Mouse (Mus musculus) layer of hippocampus, postnatal 14 days (tissue): ENCODE data around the gene Slc16a4. TPM values are rescaled to one million over a fixed set of nuclear protein-coding genes. Genes with fewer than 3 reads are reported as not detected.
"Not testable (repeated sequence)": the region's sequence is repeated elsewhere in the genome, so short reads cannot be mapped to it uniquely, and the experiment has no call there.

Experiments
- DNase-seq, 2 experiments: peaks; one replicate each; pipeline ENCODE4 v3.0.0; 2021 to 2022; ENCODE audit warnings: low spot score in 2 of 2, mixed read lengths in 1 of 2
- total RNA-seq, 2 experiments: library from RNA; stranded (reverse); gene quantifications; 2 replicates each; pipeline ENCODE4 v1.2.3; 2021

Gene Slc16a4
- total RNA-seq, 2 experiments from 2014 or later = 2.6 to 3.5 TPM

DNA sequence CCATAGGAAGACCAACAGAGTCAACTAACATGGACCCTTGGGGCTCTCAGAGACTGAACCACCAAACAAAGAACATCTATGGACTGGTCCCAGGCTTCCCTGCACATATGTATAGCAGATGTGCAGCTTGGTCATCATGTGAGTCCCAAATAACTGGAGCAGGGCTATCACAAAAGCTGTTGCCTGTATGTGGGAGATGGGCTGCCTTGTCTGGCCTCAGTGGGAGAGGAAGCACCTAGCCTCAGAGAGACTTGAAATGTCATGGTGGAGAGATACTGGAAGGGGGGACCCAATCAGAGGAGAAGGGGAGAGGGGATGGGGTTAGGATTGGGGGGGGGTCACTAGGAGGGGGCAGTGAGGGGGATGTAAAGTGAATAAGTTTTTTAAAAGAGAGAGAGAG lies 3.7 kb upstream of the Slc16a4 start:
- no peak for DNase-seq

- DNase-seq = no peak
Observed at GRCm38 (mm10) chr3:107295672-107296360, 4.8 kb downstream of the Slc16a4 start.

DNA sequence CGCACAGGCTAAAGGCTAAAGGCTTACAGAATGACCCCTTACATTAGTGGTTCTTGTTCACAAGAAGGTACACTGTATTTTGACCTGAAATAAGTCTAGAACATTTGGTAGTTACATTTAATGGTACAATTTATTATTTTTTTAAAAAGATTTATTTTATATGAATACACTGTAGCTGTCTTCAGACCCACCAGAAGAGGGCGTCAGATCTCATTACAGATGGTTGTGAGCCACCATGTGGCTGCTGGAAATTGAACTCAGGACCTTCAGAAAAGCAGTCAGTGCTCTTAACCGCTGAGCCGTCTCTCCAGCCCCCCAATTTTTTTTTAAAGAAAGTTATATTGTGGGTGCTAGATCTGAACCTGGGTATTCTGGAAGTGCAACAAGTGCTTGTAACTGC lies 5.9 kb downstream of the Slc16a4 start:
- DNase-seq = not testable (repeated sequence)

GRCm38 (mm10) chr3:107317338-107317737 lies 26.3 kb downstream of the Slc16a4 start:
- DNase-seq = no peak

GRCm38 (mm10) chr3:107321141-107321540 lies 30.1 kb downstream of the Slc16a4 start:
- no peak for DNase-seq

- DNase-seq = no peak
Observed at GRCm38 (mm10) chr3:107321776-107322175, 30.7 kb downstream of the Slc16a4 start.

- DNase-seq = no peak
Observed at GRCm38 (mm10) chr3:107326442-107326841, 35.4 kb downstream of the Slc16a4 start.

DNA sequence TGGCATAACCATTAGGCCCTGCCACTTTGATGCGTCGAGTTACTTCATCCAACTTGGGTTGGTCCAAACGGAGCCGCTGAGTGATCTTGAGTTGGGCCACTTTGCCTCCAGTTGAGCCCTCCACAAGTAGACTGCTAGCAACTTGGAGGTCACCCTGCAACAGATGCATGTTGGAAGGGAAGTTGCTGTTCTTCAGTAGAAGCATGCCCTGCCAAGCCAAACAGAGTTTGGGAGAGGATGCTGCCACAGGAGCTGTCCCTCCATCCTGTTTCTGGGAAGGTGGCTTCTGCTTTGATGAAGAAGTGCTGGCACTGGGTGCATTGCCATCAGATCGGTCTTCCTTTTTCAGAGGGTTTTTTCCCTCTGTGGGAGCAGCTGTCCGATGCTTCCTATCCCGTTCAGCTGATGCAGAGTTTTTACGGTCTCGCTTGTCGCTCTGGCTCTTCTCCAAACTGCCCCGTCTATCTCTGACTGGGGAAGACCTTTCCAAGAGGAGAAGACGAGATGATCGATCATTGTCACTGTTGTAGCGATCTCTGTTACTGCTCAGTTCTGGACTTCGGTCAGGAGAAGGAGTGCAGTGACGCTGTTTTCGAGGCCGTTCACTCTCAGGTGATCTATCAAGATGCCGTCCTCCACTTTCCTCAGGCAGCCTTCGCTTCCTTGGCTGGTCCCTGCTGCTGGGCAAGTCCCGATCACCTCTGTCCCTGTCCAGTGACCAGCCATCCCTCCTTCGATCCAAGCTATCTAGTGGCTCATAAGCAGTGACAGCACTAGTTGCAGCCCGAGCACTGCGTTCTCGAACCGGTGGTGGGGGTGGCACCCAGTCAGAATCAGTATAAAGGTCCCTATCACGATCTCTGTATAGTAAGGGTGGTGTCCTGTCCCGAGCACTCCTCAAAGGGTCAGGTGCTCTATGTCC lies 39.7 kb downstream of the Slc16a4 start:
- no peak for DNase-seq

GRCm38 (mm10) chr3:107331746-107332126 lies 40.7 kb downstream of the Slc16a4 start:
- peak in 1 of 2 experiments; percentile 17 for DNase-seq

GRCm38 (mm10) chr3:107332127-107332959 lies 41.3 kb downstream of the Slc16a4 start:
- peak in 1 of 2 experiments; percentile 31 for DNase-seq

GRCm38 (mm10) chr3:107332960-107333380 lies 41.9 kb downstream of the Slc16a4 start:
- DNase-seq = peak in 1 of 2 experiments; percentile 100

- peak; percentile 96 to 100 for DNase-seq
Observed at GRCm38 (mm10) chr3:107333381-107334201, 42.6 kb downstream of the Slc16a4 start, which contains the start of gene Rbm15. Gene Rbm15, minus strand, starts transcription at chr3:107333673.

DNA sequence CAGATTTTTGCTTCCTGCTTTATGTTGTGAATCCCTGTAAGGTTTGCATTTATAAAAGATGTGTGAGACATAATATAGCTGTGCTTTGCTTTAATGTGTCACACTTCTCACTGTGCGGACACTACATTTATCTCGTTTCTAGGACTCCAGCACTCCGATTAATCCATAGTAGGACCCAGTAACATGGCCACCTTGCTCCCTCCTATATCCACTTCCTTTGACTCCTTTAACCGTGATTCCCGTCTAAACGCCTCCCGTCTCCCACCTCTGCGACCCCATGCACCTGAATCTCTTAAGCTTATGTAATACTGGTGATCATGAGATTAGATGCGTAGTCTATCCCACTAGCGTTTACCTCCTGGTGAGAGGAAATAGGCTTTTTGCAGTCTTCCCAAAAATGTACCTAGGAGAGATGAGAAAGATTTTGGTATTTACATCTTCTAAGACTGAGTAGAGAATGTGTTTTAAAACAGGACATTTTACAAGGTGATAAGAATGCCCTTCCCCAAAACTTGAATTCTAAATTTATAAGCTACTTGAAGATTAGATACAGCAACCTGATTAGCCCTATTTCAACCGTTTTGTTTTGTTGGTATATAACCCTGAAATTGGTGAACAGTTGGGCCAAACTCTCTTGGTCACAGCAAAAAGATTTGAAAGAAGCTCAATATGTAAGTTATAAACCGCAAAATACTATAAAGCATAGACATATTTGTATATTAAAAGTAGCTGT lies 43.3 kb downstream of the Slc16a4 start:
- DNase-seq = no peak

GRCm38 (mm10) chr3:107343971-107344370 lies 52.9 kb downstream of the Slc16a4 start:
- DNase-seq = no peak

GRCm38 (mm10) chr3:107345033-107345725 lies 54.1 kb downstream of the Slc16a4 start:
- DNase-seq = no peak

- DNase-seq = peak in 1 of 2 experiments; percentile 56
Observed at GRCm38 (mm10) chr3:107349006-107349405, 58.0 kb downstream of the Slc16a4 start.

GRCm38 (mm10) chr3:107351706-107352105 lies 60.7 kb downstream of the Slc16a4 start:
- DNase-seq = no peak

DNA sequence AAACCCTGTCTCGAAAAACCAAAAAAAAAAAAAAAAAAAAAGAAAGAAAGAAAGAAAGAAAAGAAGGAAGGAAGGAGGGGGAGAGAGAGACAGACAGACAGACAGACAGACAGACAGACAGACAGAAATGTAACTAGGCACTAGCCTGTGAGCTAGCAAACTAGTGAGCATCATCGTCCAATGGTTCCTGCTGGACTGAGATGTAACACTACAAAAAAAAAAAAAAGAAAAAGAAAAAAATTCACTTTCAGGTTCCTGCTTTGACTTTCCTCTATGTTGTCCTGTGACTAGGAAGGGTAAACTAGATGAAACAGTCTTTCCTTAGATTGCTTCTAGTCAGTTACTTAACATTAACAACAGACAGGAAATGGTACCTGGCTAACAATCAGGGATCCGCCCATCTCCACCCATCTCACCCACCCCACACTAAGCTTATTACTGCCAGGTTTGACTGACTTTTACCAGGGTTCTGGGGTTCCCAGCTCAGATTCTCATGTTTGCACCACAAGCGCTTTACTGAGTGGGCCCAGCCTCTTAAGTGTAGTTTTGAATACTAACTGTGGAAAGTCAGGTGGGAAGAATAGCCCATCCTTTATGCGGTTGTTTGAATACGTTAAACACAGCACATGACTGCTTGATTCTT lies 64.7 kb downstream of the Slc16a4 start:
- no peak for DNase-seq
